Mouse (Mus musculus): ENCODE data around the gene Fbxl17.

The Fbxl17 gene

DNA sequence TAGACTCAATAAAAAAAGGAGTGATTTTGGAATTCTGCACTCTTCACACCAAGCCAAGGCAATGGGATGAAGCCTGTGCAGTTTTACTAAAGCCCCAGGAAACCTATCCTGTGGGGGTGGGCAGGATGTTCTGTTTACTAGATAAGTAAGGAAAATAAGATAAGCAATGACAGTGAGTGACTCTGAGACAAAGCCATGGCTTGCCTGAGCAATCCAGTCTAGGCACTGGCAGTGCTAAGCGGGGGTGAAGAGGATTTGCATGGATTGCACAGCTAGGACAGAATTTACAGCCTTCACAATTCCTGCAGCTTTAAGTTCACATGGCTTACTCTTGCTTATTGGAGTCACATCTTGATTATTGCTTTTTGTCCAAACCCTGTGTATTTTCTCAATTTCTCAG, 335.5 kb downstream of the Fbxl17 start:
- DNase-seq, result no peak

DNA sequence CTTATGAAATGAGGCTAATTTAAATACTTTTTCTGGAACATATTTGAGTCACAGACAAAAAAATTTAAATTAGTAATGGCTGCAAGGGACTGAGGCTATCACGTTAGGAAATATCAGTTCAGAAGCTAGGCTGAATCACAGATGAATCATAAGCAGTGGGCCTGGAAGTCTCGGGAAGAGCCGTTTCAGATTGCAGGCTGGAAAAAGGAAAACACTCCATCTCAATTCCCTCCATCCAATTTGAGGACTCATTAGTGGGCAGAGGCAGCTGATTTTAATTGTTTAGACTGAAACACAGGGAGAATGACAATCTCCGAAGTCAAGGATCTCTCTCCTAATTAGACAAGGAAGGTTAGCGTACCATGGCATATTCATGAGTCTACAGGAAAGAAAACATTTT, 337.9 kb downstream of the Fbxl17 start:
- no peak for DNase-seq

DNA sequence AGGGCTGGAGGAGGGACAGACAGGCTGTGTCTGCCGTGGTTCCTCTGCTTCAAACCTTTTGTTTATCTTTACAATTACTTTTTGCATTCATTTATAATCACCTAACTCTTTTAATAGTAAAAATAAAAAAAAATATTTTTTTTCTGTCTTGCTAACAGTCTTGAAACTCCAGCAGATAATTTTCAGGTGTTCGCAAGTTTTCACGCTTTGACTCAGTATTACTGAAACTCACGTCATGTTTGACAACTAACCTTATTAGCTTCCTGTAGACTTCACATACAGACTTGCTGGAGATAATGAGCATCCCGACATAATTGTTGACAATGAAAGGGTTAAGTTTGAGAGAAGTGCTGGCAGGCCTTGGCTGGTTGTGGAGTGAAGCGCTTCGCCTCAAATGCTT, 340.6 kb downstream of the Fbxl17 start:
- no peak for DNase-seq

DNA sequence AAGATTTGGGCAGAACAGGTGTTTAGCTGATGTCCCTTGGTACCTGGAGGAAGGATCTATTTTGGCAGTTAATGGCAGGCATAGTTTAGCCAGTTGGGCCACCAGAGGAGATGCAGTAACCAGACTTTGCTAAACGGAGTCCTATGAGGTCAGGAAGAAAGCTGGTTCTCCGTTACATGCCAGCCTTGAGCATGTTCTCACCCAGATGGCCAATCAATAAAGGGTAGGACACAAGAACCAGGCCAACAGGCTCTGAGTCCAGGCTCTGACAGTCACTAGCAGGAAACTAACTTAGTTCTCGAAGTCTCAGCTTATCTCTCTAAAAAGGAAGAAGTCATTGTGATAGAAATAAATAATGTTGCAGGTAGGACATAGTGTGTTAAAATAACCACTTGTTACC, 341.4 kb downstream of the Fbxl17 start:
- DNase-seq, result no peak

DNA sequence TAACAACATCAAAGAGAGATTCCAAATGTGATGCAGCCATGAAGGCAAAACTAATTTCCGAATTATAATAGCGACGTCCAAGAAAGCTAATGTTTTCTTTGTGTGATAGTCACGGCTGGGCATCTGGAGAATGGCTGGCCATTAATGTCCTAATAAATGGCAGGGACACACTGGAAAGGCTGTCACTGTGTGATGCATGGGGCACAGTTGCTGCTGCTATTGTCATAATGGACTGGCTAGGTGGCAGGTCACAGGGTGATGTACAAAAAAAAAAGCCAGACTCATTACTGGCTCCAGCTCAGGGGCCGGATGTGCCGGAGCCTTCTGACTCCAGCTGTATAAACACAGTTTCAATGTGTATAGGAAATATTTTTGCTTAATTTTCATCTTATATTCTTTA, 341.9 kb downstream of the Fbxl17 start:
- DNase-seq, result no peak

DNA sequence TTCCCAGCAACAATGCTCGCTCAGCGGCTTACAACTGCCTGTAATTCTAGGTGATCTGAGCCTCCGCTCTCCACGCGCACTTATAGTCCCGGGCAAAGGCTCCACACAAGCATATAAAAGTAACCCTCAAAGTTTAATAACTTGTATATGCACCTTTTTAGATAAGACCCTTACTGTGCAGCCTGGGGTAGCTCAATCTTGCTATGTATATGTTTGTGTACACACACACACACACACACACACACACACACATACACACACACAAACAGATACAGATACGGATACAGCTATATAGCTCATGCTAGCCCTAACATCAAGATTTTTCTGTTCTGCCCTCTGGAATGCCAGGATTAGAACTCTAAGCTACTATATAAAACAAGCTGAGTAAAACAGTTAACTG, 342.8 kb downstream of the Fbxl17 start:
- no peak for DNase-seq

DNA sequence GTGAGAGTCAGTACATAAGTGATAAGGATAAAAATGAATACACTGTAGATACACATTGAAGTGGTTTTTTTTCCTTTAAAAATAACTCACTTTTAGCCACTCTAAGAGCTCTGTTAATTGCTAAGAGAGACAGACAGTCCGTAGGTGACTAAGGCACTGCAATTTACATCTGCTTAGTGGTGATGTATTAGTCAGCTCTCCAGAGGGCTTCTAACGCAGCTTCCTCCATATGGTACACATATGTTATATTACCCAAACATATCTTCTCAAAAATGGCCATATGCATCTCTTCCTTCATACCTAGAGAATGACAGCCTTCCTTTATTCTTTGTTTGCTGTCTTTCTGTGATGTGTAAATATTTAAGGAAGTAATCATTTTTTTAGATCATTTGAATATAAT, 353.3 kb downstream of the Fbxl17 start:
- DNase-seq, result no peak

DNA sequence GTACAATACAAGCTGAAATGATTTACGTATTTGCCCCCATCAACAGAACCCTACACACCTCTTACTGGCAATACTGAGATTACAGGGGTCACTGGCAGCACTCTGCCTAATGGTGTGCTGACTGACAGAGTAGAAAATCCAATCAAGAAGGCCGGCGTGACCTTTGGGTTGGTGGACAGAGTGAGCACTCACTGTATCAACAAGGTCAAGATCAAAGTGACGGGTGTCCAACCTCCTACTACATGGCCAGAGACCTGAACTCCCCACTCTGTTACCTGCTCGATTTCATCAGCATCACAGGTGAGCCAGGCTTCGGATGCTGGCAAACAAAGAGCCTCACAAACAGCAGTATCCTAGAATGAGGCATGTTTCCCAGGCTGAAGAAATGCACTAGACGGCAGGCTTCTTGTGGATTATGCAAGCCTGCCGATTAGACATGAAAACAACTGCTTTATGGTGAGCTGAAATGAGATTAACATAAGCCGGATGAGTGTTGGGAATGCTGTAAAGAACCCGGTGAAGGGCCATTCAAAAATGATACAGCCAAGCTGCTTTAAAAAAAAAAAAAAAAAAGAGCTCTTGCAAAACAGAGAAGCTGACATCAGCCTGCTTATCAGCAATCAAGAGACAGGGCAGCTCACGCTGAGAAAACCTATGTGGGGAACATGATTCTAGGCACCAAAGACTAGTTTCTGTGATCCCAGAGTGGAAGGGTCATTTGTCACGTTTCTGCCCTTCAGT, 353.9 kb downstream of the Fbxl17 start:
- no peak for DNase-seq

DNA sequence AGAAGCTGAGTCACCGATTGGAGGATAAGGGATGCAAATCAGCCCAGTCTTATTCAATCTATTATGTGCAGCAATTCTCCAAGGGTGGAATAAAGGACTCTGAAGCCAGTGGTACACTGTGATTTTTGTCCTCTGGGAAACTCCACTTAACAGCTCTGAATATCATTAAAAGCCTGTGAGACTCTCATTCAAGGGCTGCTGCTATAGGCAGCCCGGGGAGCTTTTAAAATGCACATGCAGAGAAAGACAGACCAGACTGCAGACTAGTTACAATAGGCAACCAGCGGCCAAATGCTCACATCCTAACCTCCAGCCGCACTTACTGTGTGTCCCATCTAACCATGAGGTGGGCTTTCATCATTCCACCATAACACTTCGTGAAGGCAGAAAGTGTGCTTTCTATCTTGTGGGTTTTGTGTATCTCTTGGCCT, 354.5 kb downstream of the Fbxl17 start:
- DNase-seq, result no peak

DNA sequence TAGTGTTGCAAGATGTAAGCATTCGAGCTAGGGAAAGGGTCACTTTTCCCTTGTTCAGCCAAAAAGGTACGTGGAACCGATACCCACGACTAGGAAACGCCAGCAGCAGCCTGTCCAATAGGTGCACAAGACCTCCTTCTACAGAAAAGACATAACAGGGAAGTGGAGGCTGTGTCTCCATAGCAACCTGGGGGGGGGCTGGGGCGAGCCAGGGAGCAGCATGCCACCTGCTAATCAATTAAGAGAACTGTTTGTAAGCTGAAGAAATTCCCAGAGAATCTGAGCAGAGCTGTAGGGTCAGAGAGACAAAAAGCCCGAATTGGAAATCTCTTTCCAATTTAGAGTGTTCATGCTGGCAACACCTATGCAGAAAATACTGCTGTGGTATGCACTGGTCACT, 356.0 kb downstream of the Fbxl17 start:
- DNase-seq, result no peak

DNA sequence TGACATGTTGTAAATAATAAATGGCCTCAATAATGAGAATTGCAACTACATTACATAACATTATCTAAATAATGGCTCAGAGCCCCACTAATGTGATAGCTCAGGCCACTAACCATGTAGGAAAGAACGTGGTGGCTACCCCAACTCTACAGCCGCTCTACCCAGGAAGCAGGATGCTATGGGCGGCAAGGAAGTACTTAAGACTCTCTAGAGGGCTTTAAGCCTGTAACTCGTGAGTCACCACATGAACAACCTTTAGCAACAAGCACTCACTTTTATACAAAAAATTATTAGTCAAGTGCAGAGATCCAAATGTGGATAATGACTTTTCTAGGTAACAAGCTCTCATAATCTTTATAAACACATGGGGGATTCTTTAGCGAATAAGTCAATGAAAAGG, 365.0 kb downstream of the Fbxl17 start:
- DNase-seq, result no peak

DNA sequence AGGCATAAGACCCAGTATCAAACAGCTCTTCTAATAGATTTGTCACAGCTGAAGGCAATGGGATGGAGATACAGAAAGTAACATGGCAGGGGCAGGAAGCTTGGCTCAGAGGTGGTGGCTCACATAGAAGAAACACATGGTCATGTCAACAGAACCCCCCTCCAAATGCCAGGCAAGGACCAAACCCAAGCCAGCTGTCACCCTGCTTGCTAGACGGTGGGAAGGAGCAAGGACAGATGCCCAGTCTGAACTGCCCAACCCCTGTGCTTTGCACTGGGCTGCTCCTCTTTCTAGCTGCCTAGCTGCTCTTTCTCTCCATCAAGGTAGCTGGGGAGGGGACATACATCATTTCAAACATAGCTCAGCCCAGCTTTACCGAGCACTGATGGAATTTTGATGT, 377.4 kb downstream of the Fbxl17 start:
- no peak for DNase-seq

DNA sequence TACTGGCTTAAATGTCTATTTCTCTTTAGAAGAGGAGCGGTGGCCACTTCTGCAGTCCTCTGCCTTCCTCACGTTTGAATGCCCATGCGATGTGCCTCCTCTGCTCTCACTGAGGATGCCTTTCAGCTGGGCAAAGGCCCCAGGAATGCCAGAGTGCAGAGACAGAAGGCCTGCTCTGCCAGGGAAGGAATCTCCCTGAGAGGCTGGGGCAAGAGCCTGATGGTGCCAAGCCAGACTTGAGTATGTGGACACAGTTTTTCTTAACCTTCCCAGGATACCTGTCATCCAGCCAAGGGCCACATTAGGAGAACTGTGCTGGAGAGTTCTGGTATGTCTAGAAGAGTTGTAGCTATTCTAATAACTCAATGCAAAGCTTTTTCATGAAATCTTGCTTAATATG, 380.1 kb downstream of the Fbxl17 start:
- no peak for DNase-seq

DNA sequence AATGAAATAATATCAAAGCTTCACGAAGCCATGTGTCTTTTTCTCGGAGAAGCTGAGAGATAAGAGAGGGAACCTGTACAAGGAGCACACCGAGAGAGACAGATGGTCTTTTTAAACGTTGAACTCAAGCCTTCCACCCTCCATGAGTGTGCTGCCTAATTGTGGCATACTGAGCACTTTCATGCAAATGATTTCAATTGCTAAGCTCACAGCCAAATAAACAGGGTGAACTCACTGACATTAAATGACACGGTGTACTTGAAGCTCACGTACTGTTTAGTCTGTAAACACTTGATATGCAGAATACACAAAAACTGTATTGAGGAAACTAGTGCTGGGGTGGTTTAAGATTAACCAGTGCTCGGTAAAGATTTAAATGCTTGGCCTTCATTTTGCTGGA, 380.7 kb downstream of the Fbxl17 start:
- no peak for DNase-seq

DNA sequence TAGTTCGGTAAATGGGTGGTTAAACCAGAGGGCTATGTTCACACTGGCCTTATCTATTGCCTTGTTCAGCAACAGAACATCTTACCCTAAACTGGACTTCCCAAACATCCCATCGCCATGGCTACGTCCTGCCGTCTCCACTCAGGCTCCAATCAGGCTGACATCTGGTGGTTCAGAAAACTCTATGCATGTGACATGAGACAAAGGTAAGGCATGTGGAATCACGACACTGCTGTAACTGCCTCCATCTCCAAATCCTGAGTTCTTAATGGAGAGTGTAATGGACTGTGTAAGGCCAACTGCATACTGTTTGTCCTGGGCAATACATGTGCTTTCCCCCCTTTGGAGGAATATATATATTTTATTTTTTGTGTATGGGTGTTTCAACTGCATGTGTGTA, 382.7 kb downstream of the Fbxl17 start:
- DNase-seq, result no peak

DNA sequence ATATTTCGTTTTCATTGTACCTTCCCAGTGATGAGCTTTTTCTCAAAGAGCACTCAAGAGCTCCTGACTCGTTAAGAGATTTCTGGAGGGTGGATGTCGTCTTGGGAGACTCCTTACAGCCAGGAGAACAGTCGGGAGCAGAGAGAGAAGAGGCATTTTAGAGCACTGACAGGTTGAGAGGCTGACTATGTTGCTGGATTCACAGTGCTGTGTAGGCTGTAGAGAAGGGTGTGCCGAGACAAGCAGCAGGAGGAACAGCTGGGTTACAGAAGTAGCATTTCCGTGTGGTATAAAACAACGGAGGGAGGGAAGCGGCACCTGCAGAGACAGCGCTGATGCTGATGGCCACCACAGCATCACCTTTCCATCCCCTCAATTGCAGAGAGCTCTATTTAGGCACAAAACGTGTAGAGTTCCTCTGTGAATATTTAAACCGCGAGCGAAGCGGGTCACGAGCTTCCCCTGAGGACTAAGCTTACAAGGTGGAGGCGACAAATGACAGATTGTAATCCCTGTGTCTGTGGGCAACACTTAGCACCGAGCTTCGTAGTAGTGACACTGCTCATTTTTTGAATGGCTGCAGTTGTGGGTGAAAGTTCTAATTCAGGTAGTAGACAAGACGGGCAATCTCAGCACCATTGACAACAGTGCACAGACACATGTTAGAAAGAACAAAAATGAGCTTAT, 385.3 kb downstream of the Fbxl17 start:
- no peak for DNase-seq

DNA sequence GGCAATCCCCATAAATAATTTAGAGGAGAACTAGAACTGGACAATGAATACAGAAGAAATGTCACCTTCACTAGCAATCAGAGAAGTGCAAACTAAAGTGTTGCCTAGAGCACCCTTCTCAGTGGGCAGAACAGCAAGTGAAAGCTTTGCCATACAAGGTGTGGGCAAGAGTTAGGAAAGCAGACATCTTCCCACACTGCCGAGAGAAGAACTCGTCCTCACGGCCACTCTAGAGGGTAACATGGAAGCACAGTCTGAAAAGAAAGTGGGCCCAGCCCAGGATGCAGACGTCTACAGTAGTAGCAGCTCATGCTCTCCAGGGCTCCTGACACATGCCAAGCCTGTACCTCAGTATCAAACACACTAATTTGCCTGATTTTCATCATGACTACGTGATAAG, 387.0 kb downstream of the Fbxl17 start:
- DNase-seq, result no peak

DNA sequence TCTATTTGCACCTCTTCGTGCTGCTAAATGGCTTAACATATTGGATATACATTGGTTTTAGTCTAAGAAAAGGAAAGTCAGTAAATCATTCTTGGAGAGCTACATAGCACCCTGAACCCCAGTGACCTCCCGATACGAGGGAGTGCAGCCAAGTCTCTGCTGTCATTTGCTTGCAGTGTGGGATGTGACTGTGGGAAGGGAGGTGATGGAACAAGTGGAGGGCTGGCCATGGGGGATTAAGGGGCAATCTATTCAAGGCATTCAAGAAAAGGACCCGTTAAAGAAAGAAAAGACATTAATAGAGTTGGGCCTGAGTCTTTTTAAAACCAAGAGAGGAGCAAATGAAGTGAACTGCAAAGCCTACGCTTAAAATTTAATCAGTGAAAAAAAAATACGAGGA, 388.8 kb downstream of the Fbxl17 start:
- no peak for DNase-seq

DNA sequence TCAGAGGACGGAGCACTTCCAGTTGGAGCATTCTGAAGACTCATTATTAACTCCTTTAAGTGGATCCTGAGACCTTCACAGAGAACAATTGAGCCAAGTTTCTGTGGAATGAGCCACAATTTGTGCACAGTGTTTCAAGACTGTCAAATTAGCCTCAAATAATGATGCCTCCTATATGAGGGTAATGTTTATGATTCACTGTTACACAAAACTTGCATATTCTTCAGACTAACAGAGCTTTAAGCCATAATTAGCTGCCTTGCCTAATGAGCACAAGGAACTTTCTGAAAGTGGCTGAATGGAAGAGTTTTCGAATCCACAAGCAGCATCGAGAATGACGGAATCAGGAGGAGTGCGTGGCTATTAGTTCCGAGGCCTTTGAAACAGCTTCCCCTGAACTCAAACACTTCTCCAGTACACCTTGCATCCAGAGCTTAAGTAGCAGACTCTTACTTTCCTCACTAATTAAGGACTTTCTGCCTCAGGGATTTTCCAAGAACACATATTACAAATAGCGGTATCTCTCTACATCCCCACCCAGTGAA, 389.5 kb downstream of the Fbxl17 start:
- DNase-seq, result no peak

DNA sequence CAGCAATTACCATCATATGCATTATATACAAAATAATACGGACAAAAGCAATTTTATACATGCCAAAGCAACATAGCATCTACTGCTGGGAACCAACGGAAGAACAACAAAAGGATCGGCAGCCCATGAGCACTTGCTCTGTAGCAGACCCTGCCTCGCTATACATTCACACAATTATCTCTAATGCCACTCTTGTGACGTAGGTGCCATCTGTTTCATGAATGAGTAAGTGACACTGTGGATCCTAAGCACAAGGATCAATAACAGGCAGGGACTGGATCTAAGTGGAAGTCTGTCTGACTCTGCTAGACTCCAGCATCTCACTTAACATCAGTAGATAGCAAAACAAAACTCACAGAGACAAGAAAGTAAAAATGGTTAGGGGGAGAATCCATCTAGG, 391.8 kb downstream of the Fbxl17 start:
- DNase-seq, result no peak

DNA sequence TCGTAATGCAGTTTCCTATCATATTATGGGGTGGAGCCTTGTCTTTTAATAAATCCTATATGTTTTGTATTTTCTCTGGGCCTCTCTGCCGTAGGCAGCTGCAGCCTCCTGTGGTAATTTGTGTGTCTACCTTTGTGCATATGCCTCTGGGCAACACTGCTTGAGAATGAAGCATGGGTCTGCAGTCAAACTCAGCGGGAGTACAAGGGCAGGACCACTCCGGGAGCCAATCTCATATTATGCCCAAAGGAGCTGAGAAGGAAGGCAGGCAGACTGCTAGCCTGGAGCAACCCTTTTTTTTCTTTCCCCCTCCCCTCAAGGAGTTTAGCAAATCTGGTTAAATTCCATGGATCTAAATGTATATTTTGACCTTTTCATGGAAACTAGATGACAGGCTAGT, 392.3 kb downstream of the Fbxl17 start:
- no peak for DNase-seq

DNA sequence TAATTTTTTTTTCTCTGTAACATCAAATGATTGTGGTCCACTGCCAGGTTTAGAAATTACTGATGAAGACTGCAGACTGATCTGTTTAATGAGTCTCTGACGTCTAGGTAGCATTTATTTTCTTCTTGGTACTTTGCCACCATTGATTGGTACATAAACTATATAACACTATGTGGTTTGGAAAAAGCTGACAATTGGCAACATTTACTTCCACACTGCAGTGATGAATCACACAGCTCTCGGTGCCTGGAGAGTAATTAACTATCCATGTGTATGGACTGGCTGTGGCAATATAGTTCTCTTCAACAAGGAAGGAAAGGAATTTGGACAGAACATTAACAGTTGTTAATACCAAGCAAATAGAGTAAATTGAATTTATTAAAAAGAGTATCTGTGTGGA, 404.3 kb downstream of the Fbxl17 start:
- DNase-seq, result no peak

DNA sequence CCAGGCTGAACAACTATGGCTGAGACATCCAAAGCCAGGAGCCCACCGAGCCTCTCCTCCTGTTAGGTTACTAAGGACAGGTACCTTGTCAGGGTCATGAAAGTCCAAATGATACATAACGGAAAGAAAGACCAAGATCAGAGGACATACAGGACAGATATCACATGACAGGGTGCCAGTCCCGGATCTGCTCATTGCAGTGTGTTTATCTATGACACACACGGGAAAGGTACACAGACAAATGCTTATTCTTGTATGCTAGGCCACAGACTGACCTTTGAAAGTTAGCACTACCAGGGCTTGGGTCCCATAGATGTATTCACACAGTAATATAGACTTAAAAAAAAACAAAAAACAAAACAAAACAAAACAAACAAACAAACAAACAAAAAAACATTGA, 404.8 kb downstream of the Fbxl17 start:
- DNase-seq, result no peak

DNA sequence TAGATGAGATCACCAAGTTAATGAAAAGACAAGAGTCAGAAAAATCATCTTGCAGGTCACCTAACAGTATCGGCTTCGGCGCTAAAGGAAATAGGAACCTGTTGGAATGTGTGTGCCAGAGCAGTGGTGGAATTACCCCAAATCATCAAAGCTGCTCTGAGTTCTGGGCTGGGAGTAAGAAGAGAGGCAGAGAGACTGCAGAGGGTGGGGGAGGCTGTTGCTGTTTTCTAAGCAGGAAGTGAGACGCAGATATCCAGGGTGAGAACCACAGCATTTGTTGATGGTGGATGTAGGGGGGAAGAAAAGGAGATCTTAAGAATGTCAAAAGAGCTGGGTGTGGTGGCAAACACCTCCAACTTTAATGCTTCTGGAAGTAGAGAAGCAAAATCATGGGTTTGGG, 406.6 kb downstream of the Fbxl17 start:
- no peak for DNase-seq

DNA sequence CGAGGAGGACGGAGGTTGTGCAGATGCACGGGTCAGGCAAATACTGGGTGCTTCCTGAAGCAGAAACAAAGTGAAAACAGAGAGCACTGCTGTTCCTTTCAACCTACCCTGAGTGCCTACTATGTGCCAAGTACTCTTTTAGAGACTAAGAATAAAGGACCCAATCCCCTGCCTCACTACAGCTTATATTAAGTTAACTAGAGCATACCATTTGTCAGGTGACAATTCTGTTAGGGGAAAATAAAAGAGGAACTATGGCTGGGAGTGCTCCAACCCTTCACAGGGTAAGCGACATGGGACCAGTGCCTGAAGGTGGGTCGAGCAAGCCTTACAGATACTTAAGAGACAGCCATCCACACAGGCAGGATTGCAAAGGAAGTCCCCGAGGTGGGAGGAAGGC, 407.0 kb downstream of the Fbxl17 start:
- DNase-seq, result no peak

Measured in liver (tissue).